Mouse (Mus musculus) heart, adult 9 months (tissue): Measurements from ENCODE around the gene Trex1.

Experiments used
- DNase-seq, 2 experiments: peaks; one replicate each; pipeline ENCODE4 v3.0.0; 2022; ENCODE audit warnings: low spot score in 2 of 2

Gene Trex1

GRCm38 (mm10) chr9:109059136-109059903 lies at the start of gene Trex1:
Gene Trex1, minus strand, starts transcription at chr9:109059734.
- DNase-seq = peak; percentile 94 to 95

GRCm38 (mm10) chr9:109107341-109107740 lies 47.8 kb upstream of the Trex1 start:
- DNase-seq = no peak

GRCm38 (mm10) chr9:109105648-109106047 lies 46.1 kb upstream of the Trex1 start:
- DNase-seq = no peak

- DNase-seq = no peak
Measured at GRCm38 (mm10) chr9:109105011-109105410, 45.5 kb upstream of the Trex1 start.

- DNase-seq = no peak
Measured at GRCm38 (mm10) chr9:109104083-109104482, 44.5 kb upstream of the Trex1 start.

- DNase-seq = no peak
Measured at GRCm38 (mm10) chr9:109103250-109103649, 43.7 kb upstream of the Trex1 start.

GRCm38 (mm10) chr9:109102541-109102940 lies 43.0 kb upstream of the Trex1 start:
- no peak for DNase-seq

GRCm38 (mm10) chr9:109101933-109102445 lies 42.5 kb upstream of the Trex1 start:
- no peak for DNase-seq

- no peak for DNase-seq
Measured at GRCm38 (mm10) chr9:109100307-109100928, 40.9 kb upstream of the Trex1 start.

GRCm38 (mm10) chr9:109098969-109099368 lies 39.4 kb upstream of the Trex1 start:
- peak; percentile 61 to 77 for DNase-seq

GRCm38 (mm10) chr9:109098366-109098765 lies 38.8 kb upstream of the Trex1 start:
- no peak for DNase-seq

GRCm38 (mm10) chr9:109097831-109098230 lies 38.3 kb upstream of the Trex1 start:
- peak; percentile 62 to 68 for DNase-seq

GRCm38 (mm10) chr9:109097291-109097690 lies 37.8 kb upstream of the Trex1 start:
- DNase-seq = no peak

GRCm38 (mm10) chr9:109096856-109097255 lies 37.3 kb upstream of the Trex1 start:
- DNase-seq = no peak

- peak in 1 of 2 experiments; percentile 15 for DNase-seq
Measured at GRCm38 (mm10) chr9:109096251-109096661, 36.7 kb upstream of the Trex1 start.

GRCm38 (mm10) chr9:109095137-109095982 lies 35.8 kb upstream of the Trex1 start, which contains the start of gene Plxnb1:
Gene Plxnb1, plus strand, starts transcription at chr9:109095389.
- peak; percentile 55 to 56 for DNase-seq

GRCm38 (mm10) chr9:109094553-109095136 lies 35.1 kb upstream of the Trex1 start:
- no peak for DNase-seq

- peak in 1 of 2 experiments; percentile 57 for DNase-seq
Measured at GRCm38 (mm10) chr9:109093786-109094552, 34.4 kb upstream of the Trex1 start.

- DNase-seq = no peak
Measured at GRCm38 (mm10) chr9:109092799-109093198, 33.3 kb upstream of the Trex1 start.

GRCm38 (mm10) chr9:109091802-109092201 lies 32.3 kb upstream of the Trex1 start:
- no peak for DNase-seq

- no peak for DNase-seq
Measured at GRCm38 (mm10) chr9:109090446-109090845, 30.9 kb upstream of the Trex1 start.
